Mouse (Mus musculus) stomach, postnatal 0 days (tissue): ENCODE measurements at regions not wholly inside any gene's neighbourhood (a gene's known extent, or its start where the extent isn't known, plus 50 kb on each side); places are given as distances from the start of the nearest gene placed in this dataset.

Experiments used
- CTCF ChIP-seq: IDR thresholded peaks from 2 replicates; pipeline ENCODE4 v1.5.1; 2016; ENCODE audit warnings: antibody characterized with exemption, low read depth, mild to moderate bottlenecking, moderate library complexity
- EP300 ChIP-seq: optimal IDR thresholded peaks from 2 replicates; pipeline ENCODE3; 2016; ENCODE audit warnings: antibody characterized with exemption

GRCm38 (mm10) chr17:52462361-52462760, 140.1 kb upstream of the Kcnh8 start:
- TF ChIP-seq CTCF (no peak), EP300 (no peak)
